Mouse (Mus musculus) MEL (cell line): ENCODE measurements at regions not wholly inside any gene's neighbourhood (a gene's known extent, or its start where the extent isn't known, plus 50 kb on each side); places are given as distances from the start of the nearest gene placed in this dataset.
A peak's percentile ranks its signal among the peaks of the same experiment; 100 is the strongest.

Experiments
- DNase-seq: peaks from one replicate; pipeline ENCODE4 v3.0.0; 2011; ENCODE audit warnings: low read depth, low spot score
- H3K27ac ChIP-seq: 2 replicates; pipeline ENCODE4 v1.5.1; 2012; ENCODE audit warnings: low read depth, mild to moderate bottlenecking, control low read depth, low read length, moderate library complexity; ENCODE audit not compliant: control insufficient read depth
- H3K27me3 ChIP-seq, 2 experiments: fragments of 150-350 bp in 1 of 2; sonication (generic) in 1 of 2; 2 replicates each; pipeline ENCODE4 v1.6.1; 2012; ENCODE audit warnings: low read length in 2 of 2, mild to moderate bottlenecking in 2 of 2, improper control_type of control experiment in 1 of 2, moderate library complexity in 1 of 2; ENCODE audit not compliant: insufficient read depth in 2 of 2, control insufficient read depth in 1 of 2
- H3K36me3 ChIP-seq, 2 experiments: 2 replicates each; pipeline ENCODE4 v1.6.1; 2012 to 2014; ENCODE audit warnings: low read length in 2 of 2, improper control_type of control experiment in 1 of 2, inconsistent platforms in 1 of 2, mild to moderate bottlenecking in 1 of 2; ENCODE audit not compliant: insufficient read depth in 2 of 2, control insufficient read depth in 1 of 2
- H3K4me1 ChIP-seq, 2 experiments: fragments of 150-350 bp in 1 of 2; sonication (generic) in 1 of 2; 2 replicates each; pipeline ENCODE4 v1.6.1; 2012; ENCODE audit warnings: low read length in 2 of 2, improper control_type of control experiment in 1 of 2, mild to moderate bottlenecking in 1 of 2; ENCODE audit not compliant: insufficient read depth in 2 of 2, control insufficient read depth in 1 of 2
- H3K4me3 ChIP-seq, 2 experiments: fragments of 150-350 bp in 1 of 2; sonication (generic) in 1 of 2; 2 replicates each; pipeline ENCODE4 v1.5.1; 2012; ENCODE audit warnings: low read depth in 2 of 2, low read length in 2 of 2, mild to moderate bottlenecking in 2 of 2, moderate library complexity in 2 of 2, control low read depth in 1 of 2, improper control_type of control experiment in 1 of 2; ENCODE audit not compliant: control insufficient read depth in 1 of 2, insufficient read depth in 1 of 2
- H3K79me2 ChIP-seq: 2 replicates; pipeline ENCODE4 v1.6.1; 2012; ENCODE audit warnings: mild to moderate bottlenecking, low read length, moderate library complexity; ENCODE audit not compliant: control insufficient read depth, poor library complexity, insufficient read depth
- H3K9ac ChIP-seq: 2 replicates; pipeline ENCODE4 v1.6.1; 2012; ENCODE audit warnings: low read depth, mild to moderate bottlenecking, control low read depth, low read length, moderate library complexity; ENCODE audit not compliant: control insufficient read depth, poor library complexity, severe bottlenecking
- H3K9me3 ChIP-seq: fragments of 150-350 bp; sonication (generic); replicated peaks from 2 replicates; pipeline ENCODE4 v1.6.1; 2012; ENCODE audit warnings: mild to moderate bottlenecking, low read length, improper control_type of control experiment, moderate library complexity; ENCODE audit not compliant: insufficient read depth
- CHD1 ChIP-seq: IDR thresholded peaks from 2 replicates; pipeline ENCODE4 v1.6.1; 2012; ENCODE audit warnings: low read depth, mild to moderate bottlenecking, inconsistent platforms, low read length, improper control_type of control experiment
- CHD2 ChIP-seq: IDR thresholded peaks from 2 replicates; pipeline ENCODE4 v1.6.1; 2011; ENCODE audit warnings: low read length, improper control_type of control experiment
- CTCF ChIP-seq, 3 experiments: IDR thresholded peaks in 2 of 3; conservative IDR thresholded peaks in 1 of 3; 2 replicates each; pipeline ENCODE4 v1.5.1; 2011 to 2012; ENCODE audit warnings: low read length in 3 of 3, low read depth in 2 of 3, mild to moderate bottlenecking in 2 of 3, improper control_type of control experiment in 1 of 3, inconsistent platforms in 1 of 3, mixed read lengths in 1 of 3, moderate library complexity in 1 of 3; ENCODE audit not compliant: control insufficient read depth in 1 of 3, insufficient read depth in 1 of 3, poor library complexity in 1 of 3, severe bottlenecking in 1 of 3
- E2F4 ChIP-seq: IDR thresholded peaks from 2 replicates; pipeline ENCODE4 v1.6.1; 2011; ENCODE audit warnings: low read depth, low read length, improper control_type of control experiment, borderline replicate concordance
- EP300 ChIP-seq, 2 experiments: IDR thresholded peaks; 2 replicates each; pipeline ENCODE4 v1.6.1; 2011; ENCODE audit warnings: improper control_type of control experiment in 2 of 2, low read length in 2 of 2, low read depth in 1 of 2, mild to moderate bottlenecking in 1 of 2
- ETS1 ChIP-seq: IDR thresholded peaks from 2 replicates; pipeline ENCODE4 v1.6.1; 2012; ENCODE audit warnings: low read depth, mild to moderate bottlenecking, inconsistent platforms, low read length, improper control_type of control experiment, moderate library complexity
- GABPA ChIP-seq: IDR thresholded peaks from 2 replicates; pipeline ENCODE4 v1.6.1; 2012; ENCODE audit warnings: low read depth, mild to moderate bottlenecking, inconsistent platforms, low read length, improper control_type of control experiment, moderate library complexity
- GATA1 ChIP-seq: IDR thresholded peaks from 2 replicates; pipeline ENCODE4 v1.6.1; 2011; ENCODE audit warnings: low read depth, low read length, improper control_type of control experiment
- KAT2A ChIP-seq: conservative IDR thresholded peaks from 2 replicates; pipeline ENCODE4 v1.6.1; 2012; ENCODE audit warnings: low read depth, low read length, improper control_type of control experiment, inconsistent platforms
- MXI1 ChIP-seq: IDR thresholded peaks from 2 replicates; pipeline ENCODE4 v1.6.1; 2011; ENCODE audit warnings: mild to moderate bottlenecking, low read depth, low read length, improper control_type of control experiment
- MYB ChIP-seq: IDR thresholded peaks from 2 replicates; pipeline ENCODE4 v1.6.1; 2011; ENCODE audit warnings: mild to moderate bottlenecking, low read depth, low read length, improper control_type of control experiment
- NRF1 ChIP-seq: IDR thresholded peaks from 2 replicates; pipeline ENCODE4 v1.6.1; 2014; ENCODE audit warnings: low read depth, mild to moderate bottlenecking, inconsistent platforms, low read length, improper control_type of control experiment, moderate library complexity; ENCODE audit not compliant: poor library complexity, insufficient read depth, severe bottlenecking
- POLR2A ChIP-seq, 2 experiments: IDR thresholded peaks; 2 replicates each; pipeline ENCODE4 v1.6.1; 2011 to 2012; ENCODE audit warnings: low read length in 2 of 2, mild to moderate bottlenecking in 2 of 2, control low read depth in 1 of 2, improper control_type of control experiment in 1 of 2, low read depth in 1 of 2, moderate library complexity in 1 of 2; ENCODE audit not compliant: control insufficient read depth in 1 of 2, insufficient read depth in 1 of 2, poor library complexity in 1 of 2
- POLR2AphosphoS5 ChIP-seq: IDR thresholded peaks from 2 replicates; pipeline ENCODE4 v1.6.1; 2012; ENCODE audit warnings: low read depth, borderline replicate concordance, mild to moderate bottlenecking, inconsistent platforms, low read length, moderate library complexity, mixed read lengths
- SIN3A ChIP-seq: IDR thresholded peaks from 2 replicates; pipeline ENCODE4 v1.6.1; 2012; ENCODE audit warnings: low read length, improper control_type of control experiment, inconsistent platforms
- TCF12 ChIP-seq: IDR thresholded peaks from 2 replicates; pipeline ENCODE4 v1.6.1; 2014; ENCODE audit warnings: low read depth, mild to moderate bottlenecking, inconsistent platforms, low read length, improper control_type of control experiment, moderate library complexity
- ZKSCAN1 ChIP-seq: IDR thresholded peaks from 2 replicates; pipeline ENCODE4 v1.6.1; 2012; ENCODE audit warnings: low read depth, mild to moderate bottlenecking, inconsistent platforms, low read length, improper control_type of control experiment, moderate library complexity
- ZMIZ1 ChIP-seq: IDR thresholded peaks from 2 replicates; pipeline ENCODE4 v1.6.1; 2012; ENCODE audit warnings: low read depth, mild to moderate bottlenecking, inconsistent platforms, low read length, improper control_type of control experiment, moderate library complexity

- H3K27ac ChIP-seq: no peak overlapping the region
- DNase-seq: peak; percentile 64
- no peaks in the 10 kb centered on the region for H3K9me3 ChIP-seq
- H3K9ac ChIP-seq: no peak overlapping the region
- H3K4me3 ChIP-seq: no peak overlapping the region
- H3K27me3 ChIP-seq: peaks cover 0 to 3% of the 10 kb centered on the region in 2 experiments; a peak in 1 of 4 replicates
- no peaks in the 10 kb centered on the region for H3K4me1 ChIP-seq
- no peaks in the 10 kb centered on the region for H3K36me3 ChIP-seq
- no peak for TF ChIP-seq CHD1
- no peak for TF ChIP-seq MYB
- TF ChIP-seq NRF1: no peak
- TF ChIP-seq ZKSCAN1: no peak
- no peak for TF ChIP-seq POLR2A (IDR thresholded peaks at IDR 0.05; ENCODE audit: control insufficient read depth in 1 of 2, insufficient read depth in 1 of 2, low read depth in 1 of 2, low read length in 2 of 2, poor library complexity in 1 of 2)
- no peak for TF ChIP-seq POLR2AphosphoS5
- TF ChIP-seq EP300 (IDR thresholded peaks at IDR 0.05; ENCODE audit: low read depth in 1 of 2, low read length in 2 of 2): no peak
- no peak for TF ChIP-seq GATA1
- no peak for TF ChIP-seq CTCF (IDR thresholded peaks at IDR 0.05 in 2 of 3, conservative IDR thresholded peaks at IDR 0.05 in 1 of 3; ENCODE audit: control insufficient read depth in 1 of 3, insufficient read depth in 1 of 3, low read depth in 2 of 3, low read length in 3 of 3, poor library complexity in 1 of 3, severe bottlenecking in 1 of 3)
- no peak for TF ChIP-seq TCF12
- TF ChIP-seq E2F4: no peak
- no peak for TF ChIP-seq MXI1
- TF ChIP-seq ZMIZ1: no peak
- H3K79me2 ChIP-seq: no peaks in the 10 kb centered on the region
Measured at GRCm38 (mm10) chr9:61484391-61484790, 112.2 kb downstream of the Tle3 start.

- no peaks in the 10 kb centered on the region for H3K36me3 ChIP-seq
- no peak for TF ChIP-seq CHD2
- no peak overlapping the region for H3K4me3 ChIP-seq
- peak; percentile 2 for DNase-seq
- no peaks in the 10 kb centered on the region; a peak in 1 of 4 replicates for H3K27me3 ChIP-seq
- no peaks in the 10 kb centered on the region for H3K9me3 ChIP-seq
- H3K27ac ChIP-seq: no peak overlapping the region
- no peaks in the 10 kb centered on the region for H3K4me1 ChIP-seq
- H3K9ac ChIP-seq: no peak overlapping the region
- no peaks in the 10 kb centered on the region for H3K79me2 ChIP-seq
Measured at GRCm38 (mm10) chr9:61479626-61480025, 107.5 kb downstream of the Tle3 start.

GRCm38 (mm10) chr9:61478862-61479261 lies 106.7 kb downstream of the Tle3 start:
- Histone ChIP-seq H3K36me3 (no peaks in the 10 kb centered on the region), H3K9ac (no peak overlapping the region), H3K27me3 (no peaks in the 10 kb centered on the region), H3K79me2 (no peaks in the 10 kb centered on the region), H3K27ac (no peak overlapping the region), H3K9me3 (no peaks in the 10 kb centered on the region), H3K4me3 (no peak overlapping the region), H3K4me1 (no peaks in the 10 kb centered on the region)
- TF ChIP-seq ETS1 (no peak), MYB (no peak), POLR2A (IDR thresholded peaks at IDR 0.05; ENCODE audit: control insufficient read depth in 1 of 2, insufficient read depth in 1 of 2, low read depth in 1 of 2, low read length in 2 of 2, poor library complexity in 1 of 2) (no peak), GATA1 (no peak), SIN3A (no peak), ZMIZ1 (no peak), GABPA (no peak), KAT2A (no peak)
- DNase-seq: no peak
